Mouse (Mus musculus) retina, postnatal 1 day (tissue): ENCODE measurements around the gene Lsm2.
"Not testable (repeated sequence)": the region's sequence is repeated elsewhere in the genome, so short reads cannot be mapped to it uniquely, and the experiment has no call there.

Experiments used
- DNase-seq: peaks from one replicate; pipeline ENCODE4 v3.0.0-alpha.2; 2012

The Lsm2 gene

DNA sequence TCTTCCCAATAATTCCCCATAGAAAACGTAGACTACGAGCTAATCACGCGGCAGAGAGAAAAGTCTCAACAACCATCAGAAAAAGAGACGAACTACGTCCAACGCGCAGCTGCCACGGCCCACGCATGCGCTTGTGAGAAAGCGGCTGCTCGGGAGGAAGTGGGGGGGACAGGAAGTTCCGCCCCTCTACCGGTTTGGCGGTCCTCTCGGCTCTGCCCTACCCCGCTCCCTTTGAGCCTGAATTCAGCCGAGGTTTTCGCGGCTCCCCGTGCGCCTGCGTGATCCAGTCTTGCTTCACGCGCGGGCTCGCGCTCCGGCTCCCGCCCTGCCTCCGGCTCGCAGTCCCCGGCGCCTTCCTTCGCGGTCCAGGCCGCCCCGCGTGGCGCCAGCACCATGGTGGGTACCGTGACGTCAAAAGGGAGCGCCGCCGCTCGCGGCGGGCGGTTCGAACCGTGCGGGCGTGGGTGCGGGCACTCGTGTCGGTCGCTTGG lies at the start of gene Lsm2:
Gene Lsm2 (plus strand): TSS at position 173 of the 491 bp plus-strand sequence.
- peak; percentile 96 for DNase-seq

- DNase-seq, result no peak
These were observed 49.4 kb upstream of the Lsm2 start for GRCm38 (mm10) chr17:34932287-34932686.

- no peak for DNase-seq
These were observed 47.6 kb upstream of the Lsm2 start for GRCm38 (mm10) chr17:34934031-34934430.

DNA sequence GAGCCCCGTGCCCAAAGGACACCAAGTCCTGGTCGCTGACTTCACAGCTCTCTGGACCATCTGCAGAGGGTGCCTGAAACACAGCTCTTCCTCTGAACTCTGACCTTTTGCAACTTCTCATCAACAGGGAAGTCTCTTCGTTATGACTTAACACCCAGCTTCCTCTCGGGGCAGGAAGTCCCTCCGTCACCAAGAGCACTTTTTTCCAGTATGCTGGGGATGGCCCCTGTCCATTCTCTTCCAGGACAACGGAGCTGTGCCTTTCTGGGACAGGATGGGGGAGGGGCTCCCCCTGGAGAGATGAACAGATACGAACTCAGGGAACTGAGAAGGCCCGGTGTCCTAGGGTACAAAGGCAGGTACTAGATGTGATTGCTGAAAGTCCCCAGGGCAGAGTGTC lies 46.8 kb upstream of the Lsm2 start:
- DNase-seq, result no peak

DNA sequence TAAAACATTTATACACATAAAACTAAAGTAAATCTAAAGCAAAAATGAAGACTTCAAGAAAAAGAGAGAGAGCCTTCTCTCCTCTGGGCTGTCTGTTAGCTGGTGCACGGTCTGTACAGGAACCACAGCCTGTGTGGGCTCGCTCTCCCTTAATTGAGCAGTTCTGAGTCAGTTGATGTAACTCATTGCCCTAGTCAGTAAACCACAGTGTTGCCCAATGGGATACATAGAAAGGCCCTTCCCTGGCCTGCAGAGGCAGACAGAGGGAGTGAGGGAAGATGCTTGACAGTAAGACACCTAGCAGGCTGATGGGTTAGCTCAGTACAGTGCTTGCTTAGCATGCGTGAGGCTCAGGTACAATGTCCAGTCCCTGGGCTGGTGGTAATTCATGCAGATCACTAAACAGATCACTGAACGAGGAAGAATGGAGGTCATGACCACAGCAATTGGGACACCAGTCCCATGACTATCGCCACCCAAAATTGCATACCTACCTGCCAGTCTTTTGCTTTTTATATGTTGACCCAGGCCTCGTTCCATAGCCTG lies 43.6 kb upstream of the Lsm2 start:
- no peak for DNase-seq

DNA sequence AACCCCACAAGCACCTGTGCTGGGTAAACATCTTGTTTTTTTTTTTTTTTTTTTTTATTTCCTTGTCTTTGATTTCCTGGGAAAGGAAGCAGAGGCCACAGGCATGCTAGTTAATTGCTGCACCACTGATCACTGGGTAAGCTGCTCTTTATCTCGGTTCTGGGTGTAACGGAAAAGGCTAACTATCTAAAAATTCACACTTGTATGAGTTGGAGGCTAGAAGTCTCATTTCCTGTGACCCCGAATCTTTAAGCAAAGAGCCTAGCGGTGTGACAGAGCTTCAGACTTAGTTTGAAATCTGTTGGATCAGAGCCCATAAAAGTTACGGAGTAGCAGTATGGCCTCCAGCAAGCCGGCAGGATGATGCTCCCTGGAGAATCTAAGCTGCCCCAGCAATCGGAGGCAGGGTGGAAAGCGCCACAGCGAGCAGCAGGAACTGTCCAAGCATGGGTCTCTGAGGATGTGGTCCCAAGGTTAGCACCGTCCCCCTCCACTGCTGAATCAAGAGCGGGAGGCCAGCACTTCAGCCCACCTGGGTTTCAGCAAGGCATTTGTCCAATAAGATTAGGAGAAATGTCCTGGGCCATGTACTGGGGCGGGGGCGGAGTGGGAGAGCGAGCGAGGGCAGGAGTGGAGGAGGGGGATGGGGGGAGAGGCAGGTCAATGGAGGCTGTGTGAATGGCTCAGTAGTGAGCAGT lies 40.2 kb upstream of the Lsm2 start:
- peak; percentile 41 for DNase-seq

- DNase-seq, result no peak
These were observed 38.4 kb upstream of the Lsm2 start for GRCm38 (mm10) chr17:34943128-34943815.

DNA sequence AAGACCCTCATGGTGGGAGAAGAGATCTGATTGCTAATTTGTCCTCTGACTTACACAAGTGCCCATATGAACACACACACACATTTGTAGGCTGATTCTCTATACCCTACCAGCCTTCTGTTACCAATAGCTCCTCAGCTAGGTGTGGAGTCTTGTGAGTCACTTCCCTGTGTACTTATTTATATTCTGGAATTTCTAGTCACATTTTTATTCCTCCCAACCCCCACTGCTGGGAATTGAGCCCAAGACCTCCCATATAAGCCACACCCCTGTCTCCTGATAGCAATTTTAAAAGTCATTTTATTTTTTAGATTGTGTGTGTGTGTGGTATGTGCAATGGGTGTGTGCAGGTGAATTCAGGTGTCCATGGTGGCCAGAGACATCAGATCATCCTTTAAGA lies 37.3 kb upstream of the Lsm2 start:
- no peak for DNase-seq

DNA sequence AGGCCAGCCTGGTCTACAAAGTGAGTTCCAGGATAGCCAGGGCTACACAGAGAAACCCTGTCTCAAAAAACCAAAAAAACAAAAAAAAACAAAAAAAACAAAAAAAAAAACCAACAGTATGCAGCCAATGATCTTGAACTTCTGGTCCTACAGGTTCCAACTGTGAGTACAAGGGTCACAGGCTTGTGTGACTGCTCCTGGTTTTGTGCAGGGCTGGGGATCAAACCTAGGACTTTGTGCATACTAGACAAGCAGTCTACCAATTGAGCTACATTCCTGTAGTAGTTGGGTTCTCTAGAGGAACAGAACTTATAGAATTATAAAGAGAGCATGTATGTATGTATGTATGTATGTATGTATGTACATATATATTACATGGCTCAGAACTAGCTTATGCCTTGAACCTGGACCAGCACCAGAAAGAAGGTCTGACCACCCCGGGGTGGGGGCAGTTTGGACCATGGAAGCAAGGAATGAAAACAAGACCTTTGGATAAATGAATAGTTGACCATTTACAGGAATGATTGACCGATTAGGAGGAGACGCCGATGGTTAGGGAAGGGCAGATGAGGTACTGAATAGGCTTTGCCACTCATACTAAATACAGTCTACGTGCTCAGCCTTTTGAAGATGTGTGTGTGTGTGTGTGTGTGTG lies 35.0 kb upstream of the Lsm2 start:
- DNase-seq, result no peak

DNA sequence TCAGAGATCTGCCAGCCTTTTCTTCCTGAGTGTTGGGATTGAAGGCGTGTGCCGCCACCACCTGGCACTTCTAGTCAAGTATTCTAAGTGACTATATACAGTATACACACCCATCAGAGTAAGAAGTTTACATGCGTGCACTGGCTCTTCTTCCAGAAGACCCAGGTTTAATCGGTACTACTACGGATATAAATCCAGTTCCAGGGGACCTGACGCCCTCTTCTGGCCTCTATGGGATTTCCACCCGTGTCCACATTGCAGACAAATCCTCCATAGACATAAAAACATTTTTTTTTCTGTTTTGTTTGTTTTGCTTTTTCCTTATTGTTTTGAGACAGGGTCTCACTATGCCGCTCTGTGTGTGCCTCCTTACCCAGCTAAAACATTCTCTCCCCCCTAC lies 34.1 kb upstream of the Lsm2 start:
- DNase-seq, result peak; percentile 56

DNA sequence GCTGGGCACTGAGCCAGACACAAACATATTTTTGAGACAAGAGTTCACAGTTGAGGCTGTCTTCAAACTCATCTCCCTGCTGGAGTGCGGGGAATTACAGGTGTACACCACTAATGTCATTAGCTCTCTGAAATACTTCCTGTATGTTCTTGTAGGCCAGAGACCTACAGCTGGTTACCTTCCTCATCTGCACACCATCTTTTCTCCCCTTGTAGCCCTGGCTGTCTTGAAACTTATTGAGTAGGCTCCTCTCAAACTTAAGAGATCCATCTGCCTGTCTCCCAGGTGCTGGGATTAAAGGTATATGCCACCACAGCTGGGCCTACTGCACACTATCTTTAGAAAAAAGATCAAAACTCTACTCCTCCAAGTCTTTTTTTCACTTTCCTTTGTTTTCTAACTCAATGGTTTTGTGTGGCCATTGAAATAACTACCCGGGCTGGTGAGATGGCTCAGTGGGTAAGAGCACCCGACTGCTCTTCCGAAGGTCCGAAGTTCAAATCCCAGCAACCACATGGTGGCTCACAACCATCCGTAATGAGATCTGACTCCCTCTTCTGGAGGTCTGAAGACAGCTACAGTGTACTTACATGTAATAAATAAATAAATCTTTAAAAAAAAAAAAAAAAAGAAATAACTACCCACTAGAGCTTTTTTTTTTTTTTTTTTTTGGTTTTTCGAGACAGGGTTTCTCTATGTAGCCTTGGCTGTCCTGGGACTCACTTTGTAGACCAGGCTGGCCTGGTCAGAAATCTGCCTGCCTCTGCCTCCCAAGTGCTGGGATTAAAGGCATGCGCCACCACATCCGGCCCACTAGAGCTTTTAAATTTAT lies 32.7 kb upstream of the Lsm2 start:
- DNase-seq, result not testable (repeated sequence)

GRCm38 (mm10) chr17:34949553-34949969 lies 32.1 kb upstream of the Lsm2 start:
- DNase-seq, result no peak

DNA sequence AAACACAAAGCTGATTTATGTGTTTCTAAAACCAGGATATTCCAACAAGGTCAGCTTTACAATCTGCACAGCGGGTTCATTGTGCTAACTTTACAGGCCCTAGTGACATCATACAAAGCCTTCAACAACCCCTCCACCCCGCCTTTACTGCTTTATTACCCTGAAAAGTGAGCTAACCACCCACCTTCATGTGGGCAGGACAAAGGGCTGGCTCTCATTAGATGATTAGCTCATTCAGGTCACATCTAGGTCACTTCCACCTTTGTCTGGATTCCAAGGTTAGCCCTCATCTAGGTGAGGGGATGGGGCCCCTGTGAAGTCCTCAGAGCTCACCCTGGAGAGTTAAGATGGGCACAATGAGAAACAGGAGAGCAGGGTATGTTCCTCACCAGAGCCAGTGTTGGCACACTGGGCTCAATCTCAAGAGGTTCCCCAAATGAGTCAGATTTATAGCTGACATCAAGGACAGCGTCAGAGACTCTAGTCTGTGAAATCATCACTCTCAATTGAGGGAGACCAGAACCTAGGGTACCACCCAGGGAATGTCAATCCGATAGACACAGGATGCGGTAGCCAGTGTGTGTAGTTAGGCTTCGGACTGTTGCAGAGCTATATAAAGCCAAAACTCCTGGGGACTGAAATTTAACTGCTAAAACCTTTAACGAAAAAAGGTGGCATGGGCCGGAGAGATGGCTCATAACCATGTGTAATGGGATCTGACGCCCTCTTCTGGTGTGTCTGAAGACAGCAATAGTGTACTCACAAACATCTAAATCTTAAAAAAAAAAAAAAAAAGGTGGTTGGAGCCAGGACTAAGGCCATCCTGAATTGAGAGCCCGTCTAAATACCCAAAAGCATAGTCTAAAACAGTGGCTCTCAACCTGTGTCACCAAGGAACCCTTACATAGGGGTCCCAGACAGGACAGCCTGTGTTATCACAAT lies 30.9 kb upstream of the Lsm2 start:
- no peak for DNase-seq

DNA sequence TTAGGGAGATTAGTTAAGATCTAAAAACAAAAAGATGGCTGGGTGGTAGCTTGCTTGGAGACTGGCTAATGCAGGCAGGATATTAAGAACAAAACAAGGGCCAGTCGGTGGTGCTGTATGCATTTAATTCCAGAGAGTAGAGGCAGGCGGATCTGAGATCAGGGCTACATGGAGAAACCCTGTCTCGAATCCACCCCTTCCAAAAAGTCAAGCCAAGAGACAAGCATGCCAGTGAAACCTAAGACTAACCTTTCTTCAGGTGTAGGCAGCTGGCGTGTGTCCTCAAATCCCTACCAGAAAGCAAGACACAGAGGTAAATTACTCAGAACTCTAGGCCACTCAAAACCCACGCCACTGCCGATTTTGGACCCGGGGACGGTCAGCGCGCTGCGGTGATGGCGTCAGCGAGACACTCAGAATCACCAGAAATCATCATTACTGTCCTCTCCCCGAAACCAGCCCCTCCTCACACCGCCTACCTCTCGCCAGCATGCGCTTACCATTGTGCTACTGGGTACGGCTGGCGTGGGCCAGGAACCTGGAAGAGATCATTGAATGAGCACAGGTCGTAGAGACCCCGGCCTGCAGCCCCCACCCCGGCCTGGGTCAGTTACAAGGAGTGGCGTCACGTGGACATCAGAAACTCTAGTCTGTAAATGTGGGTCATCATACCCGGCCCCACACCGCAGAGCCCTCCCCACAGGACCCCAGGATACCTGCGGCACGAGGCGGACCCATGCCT lies 29.9 kb upstream of the Lsm2 start:
- DNase-seq, result no peak

- DNase-seq, result peak; percentile 91
These were observed 29.2 kb upstream of the Lsm2 start for GRCm38 (mm10) chr17:34952378-34953040.

DNA sequence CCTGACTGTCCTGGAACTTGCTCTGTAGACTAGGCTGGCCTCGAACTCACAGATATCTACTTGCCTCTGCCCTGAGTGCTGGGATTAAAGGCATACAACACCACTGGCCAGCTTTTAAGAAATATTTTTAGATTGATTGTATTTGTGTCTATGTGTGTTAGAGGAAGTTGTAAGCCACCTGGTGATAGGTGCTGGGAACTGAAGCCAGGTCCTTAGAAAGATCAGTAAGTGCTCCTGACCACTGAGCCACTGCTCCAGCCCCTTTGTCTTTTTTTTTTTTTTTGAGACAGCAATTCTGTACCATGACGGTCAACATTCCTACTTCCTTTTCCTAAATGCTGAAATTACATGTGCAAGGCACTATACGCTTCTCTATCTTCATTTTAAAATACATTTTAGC lies 28.4 kb upstream of the Lsm2 start:
- DNase-seq, result no peak

GRCm38 (mm10) chr17:34953904-34954303 lies 27.8 kb upstream of the Lsm2 start:
- no peak for DNase-seq

GRCm38 (mm10) chr17:34954831-34955230 lies 26.8 kb upstream of the Lsm2 start:
- no peak for DNase-seq

GRCm38 (mm10) chr17:34955884-34956283 lies 25.8 kb upstream of the Lsm2 start:
- DNase-seq, result no peak

DNA sequence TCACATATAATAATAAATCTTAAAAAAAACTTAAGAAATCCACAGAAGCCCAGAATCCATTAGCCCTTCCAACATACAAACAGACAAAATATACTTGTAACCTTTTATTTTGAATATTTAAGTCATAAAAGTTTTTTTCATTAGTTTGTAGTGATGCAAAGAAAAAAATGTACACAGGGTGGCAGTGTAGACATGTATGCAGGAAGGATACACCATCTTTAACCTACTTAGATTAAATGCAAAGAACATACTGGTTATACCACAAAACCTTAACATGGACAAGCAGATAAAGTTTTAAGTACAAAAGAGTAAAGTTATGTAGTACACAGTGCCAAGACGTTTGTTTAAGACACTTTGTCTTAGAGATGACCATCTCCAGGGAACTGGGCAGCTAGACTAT lies 25.3 kb upstream of the Lsm2 start:
- DNase-seq, result peak; percentile 24
